Mouse (Mus musculus): ENCODE data around the gene Rab33b.
"Not testable (repeated sequence)": the region's sequence is repeated elsewhere in the genome, so short reads cannot be mapped to it uniquely, and the experiment has no call there.

Rab33b gene
- long read RNA-seq, experiment 1, transcript Rab33b-201 (2 exons, 3,492 nt): major isoform, 18 of 20 reads
- long read RNA-seq, experiment 1, partial matches to known transcripts: 0 of 20 reads
- long read RNA-seq, experiment 1, other reads (novel, unspliced or antisense): 2 of 20 reads
- long read RNA-seq, experiment 2, transcript Rab33b-201 (2 exons, 3,492 nt): major isoform, 11 of 13 reads
- long read RNA-seq, experiment 2, partial matches to known transcripts: 0 of 13 reads
- long read RNA-seq, experiment 2, other reads (novel, unspliced or antisense): 1 of 13 reads

- intact Hi-C loops (cut with DNase I): no loop called here
These were observed at the start of gene Rab33b for GRCm38 (mm10) chr3:51483741-51484359. TSS of gene Rab33b (plus strand) at chr3:51483920.

GRCm38 (mm10) chr3:51434364-51434763 lies 49.4 kb upstream of the Rab33b start:
- intact Hi-C loops (cut with DNase I): not testable (repeated sequence)

GRCm38 (mm10) chr3:51434871-51435595 lies 48.7 kb upstream of the Rab33b start:
- intact Hi-C loops (cut with DNase I): loop anchor here (5.0 kb wide), 1 partner anchor 37 kb away; no protein-coding TSS in a partner anchor

DNA sequence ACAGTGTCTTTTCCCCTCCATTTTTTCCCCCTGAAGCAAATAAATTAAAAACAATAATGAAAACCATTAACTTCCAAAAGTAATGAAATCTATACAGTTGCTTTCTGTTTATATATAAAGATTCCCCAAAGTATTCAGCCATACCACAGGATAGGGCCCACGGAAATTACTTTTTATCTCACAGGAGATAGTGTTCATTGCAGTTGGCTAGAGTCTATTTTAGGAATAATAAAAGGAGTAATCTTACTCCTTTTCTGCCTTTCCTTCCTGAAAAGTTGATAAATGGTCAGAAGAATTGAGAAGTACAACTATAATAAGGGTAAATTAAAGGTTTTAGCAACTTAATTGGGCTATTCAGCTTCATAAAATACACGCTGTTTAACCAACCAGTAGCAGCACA lies 15.2 kb upstream of the Rab33b start:
- intact Hi-C loops (cut with DNase I): no loop called here

GRCm38 (mm10) chr3:51475706-51476105 lies 8.0 kb upstream of the Rab33b start:
- intact Hi-C loops (cut with DNase I): no loop called here

DNA sequence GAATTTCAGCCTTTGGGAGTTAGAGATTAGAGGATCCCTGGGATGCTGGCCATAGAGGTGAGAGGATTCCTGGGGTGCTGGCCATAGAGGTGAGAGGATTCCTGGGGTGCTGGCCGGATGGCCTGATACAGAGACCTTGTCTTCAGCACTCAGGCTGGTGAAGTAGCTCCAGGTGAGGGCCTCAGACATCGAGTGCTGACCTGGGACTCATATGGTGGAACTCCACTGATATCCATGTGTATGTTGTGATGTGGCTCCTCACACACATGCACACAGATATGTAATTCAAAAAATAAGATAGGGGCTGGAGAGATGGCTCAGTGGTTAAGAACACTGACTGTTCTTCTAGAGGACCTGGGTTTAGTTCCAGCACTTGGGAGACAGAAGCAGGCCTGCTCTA lies 3.8 kb upstream of the Rab33b start:
- intact Hi-C loops (cut with DNase I): no loop called here

- intact Hi-C loops (cut with DNase I): no loop called here
These were observed 2.7 kb upstream of the Rab33b start for GRCm38 (mm10) chr3:51481059-51481458.

DNA sequence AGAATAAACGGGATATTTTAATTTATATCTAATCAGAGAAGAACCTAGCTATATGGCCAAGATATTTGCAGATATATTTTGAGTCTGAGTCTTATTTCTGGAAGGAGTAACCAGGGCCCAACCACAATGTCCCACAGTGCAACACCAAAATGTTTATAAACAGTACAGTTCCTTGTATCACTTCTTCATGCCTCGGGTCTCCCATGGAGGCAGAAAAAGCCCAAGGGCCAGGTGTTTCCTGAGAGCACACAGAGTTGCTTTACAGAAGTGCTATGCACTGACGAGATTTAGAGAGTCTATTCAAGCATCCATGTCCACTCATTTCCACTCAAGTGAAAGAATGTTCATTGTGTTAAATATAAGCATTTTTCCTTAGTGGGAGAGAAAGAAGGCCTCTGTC lies 1.8 kb upstream of the Rab33b start:
- intact Hi-C loops (cut with DNase I): no loop called here

GRCm38 (mm10) chr3:51482781-51483180 lies 939 bp upstream of the Rab33b start:
- intact Hi-C loops (cut with DNase I): no loop called here

DNA sequence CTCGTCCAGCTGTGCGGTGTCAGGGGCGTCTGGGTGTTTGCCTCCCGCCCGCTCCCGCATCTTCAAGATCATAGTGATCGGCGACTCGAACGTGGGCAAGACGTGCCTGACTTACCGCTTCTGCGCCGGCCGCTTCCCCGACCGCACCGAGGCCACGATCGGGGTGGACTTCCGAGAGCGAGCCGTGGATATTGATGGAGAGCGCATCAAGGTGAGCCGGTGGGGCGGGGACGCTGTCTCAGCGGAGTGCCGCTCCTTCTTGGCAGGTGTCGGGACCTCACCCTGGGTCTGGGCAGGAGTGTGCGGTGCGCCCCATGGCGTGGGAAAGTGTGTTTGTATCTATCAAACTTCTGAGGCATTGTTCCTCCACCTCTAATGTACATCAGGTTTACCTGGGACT lies 650 bp downstream of the Rab33b start:
- intact Hi-C loops (cut with DNase I): no loop called here

- intact Hi-C loops (cut with DNase I): no loop called here
These were observed 1.6 kb downstream of the Rab33b start for GRCm38 (mm10) chr3:51485347-51485746.

- intact Hi-C loops (cut with DNase I): no loop called here
These were observed 2.9 kb downstream of the Rab33b start for GRCm38 (mm10) chr3:51486491-51487195.

DNA sequence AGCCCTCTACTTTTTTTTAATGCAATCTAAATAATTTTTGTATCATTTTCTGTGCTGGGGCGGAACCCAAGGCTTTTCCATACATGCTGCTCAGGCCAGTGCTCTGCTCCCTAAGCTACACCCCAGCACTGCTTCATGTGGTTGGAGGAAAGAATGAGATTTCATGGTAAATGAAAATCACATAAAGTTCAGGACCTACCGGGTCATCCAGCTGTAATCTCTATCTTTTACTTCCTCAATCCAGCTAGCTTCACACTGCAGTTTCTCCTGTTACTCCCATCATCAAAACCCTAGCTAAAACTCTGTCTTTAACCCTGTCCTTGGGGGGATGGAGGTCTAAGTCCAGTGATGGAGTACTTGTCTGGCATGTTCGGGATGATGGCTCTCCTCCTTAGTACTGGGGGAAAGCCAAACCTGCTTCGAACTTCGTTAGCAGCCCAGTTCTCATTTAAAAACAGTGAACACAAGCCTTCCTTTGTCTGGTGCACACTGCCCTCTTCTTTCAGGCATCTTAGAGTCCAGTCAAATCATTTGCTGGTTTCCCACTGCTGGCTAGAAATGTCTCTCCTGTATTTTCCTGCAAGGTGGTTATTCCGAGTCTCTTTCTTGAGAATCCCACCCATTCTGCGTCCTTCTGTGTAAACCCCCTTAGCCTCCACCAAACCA lies 6.5 kb downstream of the Rab33b start:
- intact Hi-C loops (cut with DNase I): no loop called here

DNA sequence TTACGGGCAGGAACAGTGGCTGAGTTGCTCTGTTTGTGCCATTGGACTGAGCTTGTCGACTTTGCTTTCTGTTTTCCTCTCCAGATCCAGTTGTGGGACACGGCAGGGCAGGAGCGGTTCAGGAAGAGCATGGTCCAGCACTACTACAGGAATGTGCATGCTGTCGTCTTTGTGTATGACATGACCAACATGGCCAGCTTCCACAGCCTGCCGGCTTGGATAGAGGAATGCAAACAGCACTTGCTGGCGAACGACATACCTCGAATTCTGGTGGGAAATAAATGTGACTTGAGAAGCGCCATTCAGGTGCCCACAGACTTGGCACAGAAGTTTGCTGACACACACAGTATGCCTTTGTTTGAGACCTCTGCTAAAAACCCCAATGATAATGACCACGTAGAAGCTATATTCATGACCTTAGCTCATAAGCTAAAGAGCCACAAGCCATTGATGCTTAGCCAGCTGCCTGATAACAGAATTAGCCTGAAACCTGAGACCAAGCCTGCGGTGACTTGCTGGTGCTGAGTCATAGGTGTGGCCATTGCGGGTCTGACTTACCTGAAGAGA lies 9.6 kb downstream of the Rab33b start:
- intact Hi-C loops (cut with DNase I): no loop called here

DNA sequence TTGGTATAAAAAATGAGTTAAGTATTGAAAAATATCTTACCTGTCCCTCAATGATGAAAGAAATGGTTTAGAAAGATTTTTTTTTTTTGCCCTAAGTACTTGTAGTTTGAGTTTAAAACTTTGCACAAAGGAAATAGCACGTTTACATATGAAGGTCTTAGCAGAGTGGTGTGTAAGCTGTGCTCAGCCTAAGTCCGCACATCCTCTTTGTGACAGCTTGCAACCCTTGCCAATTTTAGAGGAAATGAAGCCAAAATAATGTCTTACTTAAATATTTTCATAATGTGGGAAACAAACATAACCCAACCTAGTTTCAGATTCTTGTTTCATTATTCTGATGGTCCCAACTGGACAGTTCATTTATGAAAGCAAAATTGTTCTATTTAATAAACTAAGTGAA lies 10.7 kb downstream of the Rab33b start:
- intact Hi-C loops (cut with DNase I): no loop called here

DNA sequence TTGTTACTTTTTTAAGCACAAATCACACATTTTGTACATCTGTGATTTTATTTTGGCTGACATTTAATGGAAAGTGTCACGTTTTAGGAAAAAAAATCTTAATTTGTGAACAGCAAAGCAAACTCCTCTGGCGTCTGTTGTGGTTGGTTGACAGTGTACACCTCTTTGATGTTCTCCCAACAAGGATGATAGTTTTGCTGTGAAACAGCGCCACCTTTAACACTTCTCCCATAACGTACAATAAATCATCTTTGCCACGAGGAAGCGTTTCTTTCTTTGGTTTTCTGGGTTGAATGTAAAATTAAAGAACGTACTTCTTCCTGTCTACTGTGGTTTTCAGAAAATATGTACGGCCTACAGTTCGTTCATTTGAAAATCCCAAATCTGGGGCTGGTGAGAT lies 11.9 kb downstream of the Rab33b start:
- intact Hi-C loops (cut with DNase I): no loop called here

DNA sequence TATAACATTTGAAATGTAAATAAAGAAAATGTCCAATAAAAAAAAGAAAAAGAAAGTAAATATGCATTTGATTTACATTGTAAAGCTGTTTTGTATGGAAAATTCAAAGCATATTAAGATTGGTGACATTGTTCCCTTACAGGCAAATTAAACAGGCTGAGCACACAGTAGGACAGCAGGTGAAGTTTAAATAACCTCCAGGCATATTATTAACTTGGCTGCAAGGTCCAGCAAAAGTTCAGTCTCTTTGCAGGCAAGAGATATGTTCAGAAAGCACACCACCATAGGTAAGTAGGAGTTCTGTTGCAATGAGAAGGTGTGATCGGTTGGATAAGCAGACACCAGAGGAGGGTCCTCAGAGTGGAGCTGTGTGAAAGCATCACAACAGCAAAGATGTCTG lies 14.3 kb downstream of the Rab33b start:
- intact Hi-C loops (cut with DNase I): no loop called here

- intact Hi-C loops (cut with DNase I): no loop called here
These were observed 14.9 kb downstream of the Rab33b start for GRCm38 (mm10) chr3:51498659-51499058.

- intact Hi-C loops (cut with DNase I): no loop called here
These were observed 16.2 kb downstream of the Rab33b start for GRCm38 (mm10) chr3:51499876-51500275.

- intact Hi-C loops (cut with DNase I): no loop called here
These were observed 20.7 kb downstream of the Rab33b start for GRCm38 (mm10) chr3:51504385-51504952.

- intact Hi-C loops (cut with DNase I): no loop called here
These were observed 21.7 kb downstream of the Rab33b start for GRCm38 (mm10) chr3:51505465-51505864.
